Mouse (Mus musculus): ENCODE measurements around the gene Adrb1. TPM values are rescaled to one million over a fixed set of nuclear protein-coding genes. Genes with fewer than 3 reads are reported as not detected.
A peak's percentile ranks its signal among the peaks of the same experiment; 100 is the strongest.

Gene Adrb1
- polyA plus RNA-seq, 1 experiment from 2014 or later = 1.5 TPM

GRCm38 (mm10) chr19:56710131-56710905, 11.7 kb upstream of the Adrb1 start:
- H3K4me2 ChIP-seq = no peak overlapping the region
- no peak overlapping the region for H3K9ac ChIP-seq (ENCODE audit: low read depth, low read length)
- no peaks in the 10 kb centered on the region; the same call in 1 of the 2 replicates for H3K36me3 ChIP-seq (ENCODE audit: control insufficient read depth, insufficient read depth, low read length)
- no peaks in the 10 kb centered on the region for H3K9me3 ChIP-seq (replicated peaks; ENCODE audit: control insufficient read depth, low read length)
- 72% methylated on average over 17 of the region's 17 CpGs for WGBS (ENCODE audit: insufficient replicate concordance)
- no peak overlapping the region for H3K27ac ChIP-seq (ENCODE audit: low read depth, low read length)
- H3K4me3 ChIP-seq (ENCODE audit: low read depth, low read length) = no peak overlapping the region
- no peak for ATAC-seq (replicated peaks; ENCODE audit: insufficient number of reproducible peaks, low FRiP score, low TSS enrichment)
- H3K4me1 ChIP-seq (ENCODE audit: control insufficient read depth, insufficient read depth, low read length) = peaks cover 8% of the 10 kb centered on the region
- no peaks in the 10 kb centered on the region for H3K27me3 ChIP-seq (ENCODE audit: control insufficient read depth, insufficient read depth, low read length)

GRCm38 (mm10) chr19:56713613-56714012, 8.4 kb upstream of the Adrb1 start:
- Histone ChIP-seq H3K36me3 (ENCODE audit: control insufficient read depth, insufficient read depth, low read length) (no peaks in the 10 kb centered on the region; the same call in 1 of the 2 replicates), H3K9ac (ENCODE audit: low read depth, low read length) (no peak overlapping the region), H3K4me2 (no peak overlapping the region), H3K27ac (ENCODE audit: low read depth, low read length) (no peak overlapping the region), H3K4me3 (ENCODE audit: low read depth, low read length) (no peak overlapping the region), H3K9me3 (replicated peaks; ENCODE audit: control insufficient read depth, low read length) (no peaks in the 10 kb centered on the region), H3K27me3 (ENCODE audit: control insufficient read depth, insufficient read depth, low read length) (no peaks in the 10 kb centered on the region), H3K4me1 (ENCODE audit: control insufficient read depth, insufficient read depth, low read length) (peaks cover 6% of the 10 kb centered on the region)
- 90% methylated on average over 5 of the region's 5 CpGs for WGBS (ENCODE audit: insufficient replicate concordance)
- no peak for ATAC-seq (replicated peaks; ENCODE audit: insufficient number of reproducible peaks, low FRiP score, low TSS enrichment)

- peaks cover 6% of the 10 kb centered on the region; the same call in 1 of the 2 replicates for H3K27me3 ChIP-seq (ENCODE audit: control insufficient read depth, insufficient read depth, low read length)
- no peak overlapping the region for H3K27ac ChIP-seq (ENCODE audit: low read depth, low read length)
- H3K36me3 ChIP-seq (ENCODE audit: control insufficient read depth, insufficient read depth, low read length) = no peaks in the 10 kb centered on the region; the same call in 1 of the 2 replicates
- H3K4me2 ChIP-seq = no peak overlapping the region
- H3K4me3 ChIP-seq (ENCODE audit: low read depth, low read length) = no peak overlapping the region
- H3K9ac ChIP-seq (ENCODE audit: low read depth, low read length) = no peak overlapping the region
- no peak for ATAC-seq (replicated peaks; ENCODE audit: insufficient number of reproducible peaks, low FRiP score, low TSS enrichment)
- peaks cover 5% of the 10 kb centered on the region; the same call in 1 of the 2 replicates for H3K4me1 ChIP-seq (ENCODE audit: control insufficient read depth, insufficient read depth, low read length)
- 53% methylated on average over 4 of the region's 4 CpGs for WGBS (ENCODE audit: insufficient replicate concordance)
- no peaks in the 10 kb centered on the region for H3K9me3 ChIP-seq (replicated peaks; ENCODE audit: control insufficient read depth, low read length)
Observed at GRCm38 (mm10) chr19:56714661-56715170, 7.3 kb upstream of the Adrb1 start.

- Histone ChIP-seq H3K27ac (ENCODE audit: low read depth, low read length) (no peak overlapping the region), H3K9ac (ENCODE audit: low read depth, low read length) (no peak overlapping the region), H3K36me3 (ENCODE audit: control insufficient read depth, insufficient read depth, low read length) (no peaks in the 10 kb centered on the region; the same call in 1 of the 2 replicates), H3K4me1 (ENCODE audit: control insufficient read depth, insufficient read depth, low read length) (peaks cover 15% of the 10 kb centered on the region), H3K4me3 (ENCODE audit: low read depth, low read length) (no peak overlapping the region), H3K9me3 (replicated peaks; ENCODE audit: control insufficient read depth, low read length) (no peaks in the 10 kb centered on the region), H3K27me3 (ENCODE audit: control insufficient read depth, insufficient read depth, low read length) (peaks cover 35% of the 10 kb centered on the region), H3K4me2 (no peak overlapping the region)
- ATAC-seq (replicated peaks; ENCODE audit: insufficient number of reproducible peaks, low FRiP score, low TSS enrichment) = no peak
- 66% methylated on average over 8 of the region's 8 CpGs for WGBS (ENCODE audit: insufficient replicate concordance)
Observed at GRCm38 (mm10) chr19:56718046-56718445, 4.0 kb upstream of the Adrb1 start.

GRCm38 (mm10) chr19:56720882-56721281, 1.1 kb upstream of the Adrb1 start:
- peaks cover 21% of the 10 kb centered on the region for H3K4me1 ChIP-seq (ENCODE audit: control insufficient read depth, insufficient read depth, low read length)
- no peaks in the 10 kb centered on the region for H3K9me3 ChIP-seq (replicated peaks; ENCODE audit: control insufficient read depth, low read length)
- WGBS (ENCODE audit: insufficient replicate concordance) = 29% methylated on average over 13 of the region's 13 CpGs
- ATAC-seq (replicated peaks; ENCODE audit: insufficient number of reproducible peaks, low FRiP score, low TSS enrichment) = no peak
- no peaks in the 10 kb centered on the region for H3K36me3 ChIP-seq (ENCODE audit: control insufficient read depth, insufficient read depth, low read length)
- H3K27me3 ChIP-seq (ENCODE audit: control insufficient read depth, insufficient read depth, low read length) = peaks cover 46% of the 10 kb centered on the region
- H3K4me2 ChIP-seq = peak overlapping the region; percentile 79
- peak overlapping the region; percentile 62 for H3K4me3 ChIP-seq (ENCODE audit: low read depth, low read length)
- no peak overlapping the region for H3K9ac ChIP-seq (ENCODE audit: low read depth, low read length)
- no peak overlapping the region for H3K27ac ChIP-seq (ENCODE audit: low read depth, low read length)

GRCm38 (mm10) chr19:56722291-56722707, 300 bp downstream of the Adrb1 start:
- 0 out of 2 replicates have a peak overlapping the region, but pooled peaks have one; percentile 35 for H3K27ac ChIP-seq (ENCODE audit: low read depth, low read length)
- peak overlapping the region; percentile 80 for H3K9ac ChIP-seq (ENCODE audit: low read depth, low read length)
- WGBS (ENCODE audit: insufficient replicate concordance) = 2% methylated on average over 36 of the region's 48 CpGs
- ATAC-seq (replicated peaks; ENCODE audit: insufficient number of reproducible peaks, low FRiP score, low TSS enrichment) = no peak
- peak overlapping the region; percentile 79 for H3K4me2 ChIP-seq
- H3K36me3 ChIP-seq (ENCODE audit: control insufficient read depth, insufficient read depth, low read length) = no peaks in the 10 kb centered on the region
- H3K9me3 ChIP-seq (replicated peaks; ENCODE audit: control insufficient read depth, low read length) = no peaks in the 10 kb centered on the region
- H3K27me3 ChIP-seq (ENCODE audit: control insufficient read depth, insufficient read depth, low read length) = peaks cover 46% of the 10 kb centered on the region
- peak overlapping the region; percentile 62 for H3K4me3 ChIP-seq (ENCODE audit: low read depth, low read length)
- peaks cover 20% of the 10 kb centered on the region for H3K4me1 ChIP-seq (ENCODE audit: control insufficient read depth, insufficient read depth, low read length)

- WGBS (ENCODE audit: insufficient replicate concordance) = 1% methylated on average over 69 of the region's 69 CpGs
Observed at GRCm38 (mm10) chr19:56722711-56723330, 822 bp downstream of the Adrb1 start.

GRCm38 (mm10) chr19:56723331-56724125, 1.5 kb downstream of the Adrb1 start:
- Histone ChIP-seq H3K27me3 (ENCODE audit: control insufficient read depth, insufficient read depth, low read length) (peaks cover 46% of the 10 kb centered on the region), H3K36me3 (ENCODE audit: control insufficient read depth, insufficient read depth, low read length) (no peaks in the 10 kb centered on the region), H3K4me3 (ENCODE audit: low read depth, low read length) (peak overlapping the region; percentile 62), H3K4me2 (peak overlapping the region; percentile 79), H3K4me1 (ENCODE audit: control insufficient read depth, insufficient read depth, low read length) (peaks cover 20% of the 10 kb centered on the region), H3K9me3 (replicated peaks; ENCODE audit: control insufficient read depth, low read length) (no peaks in the 10 kb centered on the region), H3K27ac (ENCODE audit: low read depth, low read length) (0 out of 2 replicates have a peak overlapping the region, but pooled peaks have one; percentile 8), H3K9ac (ENCODE audit: low read depth, low read length) (peak overlapping the region; percentile 80)
- WGBS (ENCODE audit: insufficient replicate concordance) = under 1% methylated on average over 71 of the region's 71 CpGs
- ATAC-seq (replicated peaks; ENCODE audit: insufficient number of reproducible peaks, low FRiP score, low TSS enrichment) = no peak

More at GRCm38 (mm10) chr19:56722711-56723330, 822 bp downstream of the Adrb1 start:
- H3K4me2 ChIP-seq = peak overlapping the region; percentile 79
- no peak; the same call in 1 of the 2 replicates for ATAC-seq (replicated peaks; ENCODE audit: insufficient number of reproducible peaks, low FRiP score, low TSS enrichment)
- H3K27me3 ChIP-seq (ENCODE audit: control insufficient read depth, insufficient read depth, low read length) = peaks cover 46% of the 10 kb centered on the region
- H3K9ac ChIP-seq (ENCODE audit: low read depth, low read length) = peak overlapping the region; percentile 80
- H3K36me3 ChIP-seq (ENCODE audit: control insufficient read depth, insufficient read depth, low read length) = no peaks in the 10 kb centered on the region
- peaks cover 18% of the 10 kb centered on the region for H3K4me1 ChIP-seq (ENCODE audit: control insufficient read depth, insufficient read depth, low read length)
- H3K27ac ChIP-seq (ENCODE audit: low read depth, low read length) = no peak overlapping the region
- peak overlapping the region; percentile 62 for H3K4me3 ChIP-seq (ENCODE audit: low read depth, low read length)
- no peaks in the 10 kb centered on the region for H3K9me3 ChIP-seq (replicated peaks; ENCODE audit: control insufficient read depth, low read length)
